8 mouse cellular contexts compared by ENCODE assay signal in the genomic region with DNA sequence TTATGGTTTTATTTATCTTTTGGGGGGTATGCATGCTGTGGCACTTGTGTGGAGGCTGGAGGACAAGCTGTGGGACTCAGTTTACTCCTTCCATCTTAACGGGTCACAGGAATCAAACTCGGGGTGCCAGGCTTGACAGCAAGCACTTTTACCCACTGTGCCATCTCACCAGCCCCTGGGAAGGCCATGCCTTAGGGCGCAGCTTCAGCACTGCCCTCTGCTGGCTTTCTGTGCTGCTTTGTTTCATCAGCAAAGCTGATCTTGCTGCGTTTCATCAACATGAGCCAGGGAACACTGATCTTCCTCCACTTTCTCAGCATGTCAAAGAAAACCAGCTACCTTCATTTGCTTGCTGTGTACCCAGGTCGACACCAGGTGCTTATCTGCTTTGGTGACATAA.
DNase-seq lines count a peak whose midpoint lies in the region; ATAC-seq and TF ChIP-seq lines count a peak whose summit lies in the region.

No protein-coding gene starts in this region.

- DNase-seq in cerebellum, adult 11 months: peak; percentile 6
- peak; percentile 46 for DNase-seq in urinary bladder, postnatal 25 days (ENCODE audit: low spot score)
- DNase-seq in urinary bladder, adult 2 months (ENCODE audit: low spot score): no peak
- DNase-seq in embryonic facial prominence, embryonic 10.5 days (ENCODE audit: low spot score): peak; percentile 41
- DNase-seq in kidney, postnatal 25 days: peak; percentile 55 to 65
- peak; percentile 45 for DNase-seq in lung, postnatal 0 days (ENCODE audit: low spot score)
- DNase-seq in spleen, postnatal 10 days (ENCODE audit: low spot score in 2 of 2): peak; percentile 12 to 66

- peaks cover 6% of the 10 kb centered on the region for H3K4me1 ChIP-seq in embryonic facial prominence, embryonic 10.5 days
- H3K4me1 ChIP-seq in lung, postnatal 0 days (ENCODE audit: insufficient read depth, low read depth, low read length): no peaks in the 10 kb centered on the region

- H3K4me2 ChIP-seq in lung, postnatal 0 days (replicated peaks; ENCODE audit: low read depth, low read length): no peak overlapping the region

- peak; percentile 76 for TF ChIP-seq CTCF in lung, postnatal 0 days (IDR thresholded peaks at IDR 0.05)

- H3K9me3 ChIP-seq in embryonic facial prominence, embryonic 10.5 days: no peaks in the 10 kb centered on the region
- no peaks in the 10 kb centered on the region for H3K9me3 ChIP-seq in lung, postnatal 0 days (ENCODE audit: low read length)

- ATAC-seq in cerebellum, adult (ENCODE audit: insufficient number of reproducible peaks, low FRiP score, low TSS enrichment): no peak
- ATAC-seq in lung, postnatal 0 days: no peak

- WGBS in embryonic facial prominence, embryonic 10.5 days: 28% methylated on average over 5 of the region's 5 CpGs
- WGBS in lung, postnatal 0 days: 29% methylated on average over 5 of the region's 5 CpGs

- H3K27ac ChIP-seq in embryonic facial prominence, embryonic 10.5 days (replicated peaks): no peak overlapping the region
- no peak overlapping the region for H3K27ac ChIP-seq in lung, postnatal 0 days (ENCODE audit: low read length)

- no peak for TF ChIP-seq EP300 in lung, postnatal 0 days (IDR thresholded peaks at IDR 0.05)

- H3K27me3 ChIP-seq in embryonic facial prominence, embryonic 10.5 days (replicated peaks; ENCODE audit: low read depth, poor library complexity, severe bottlenecking): no peaks in the 10 kb centered on the region
- H3K27me3 ChIP-seq in lung, postnatal 0 days (replicated peaks; ENCODE audit: insufficient read depth, low read length): no peaks in the 10 kb centered on the region

- no peak overlapping the region for H3K4me3 ChIP-seq in embryonic facial prominence, embryonic 10.5 days
- H3K4me3 ChIP-seq in lung, postnatal 0 days (ENCODE audit: low read depth, low read length): no peak overlapping the region

- no peaks in the 10 kb centered on the region for H3K36me3 ChIP-seq in embryonic facial prominence, embryonic 10.5 days (replicated peaks)
- no peaks in the 10 kb centered on the region for H3K36me3 ChIP-seq in lung, postnatal 0 days (ENCODE audit: insufficient read depth, low read length)

- H3K9ac ChIP-seq in lung, postnatal 0 days (replicated peaks; ENCODE audit: low read depth): no peak overlapping the region
